Mouse (Mus musculus) layer of hippocampus, adult 2 months (tissue): Measurements from ENCODE around the gene Blnk. TPM values are rescaled to one million over a fixed set of nuclear protein-coding genes. Genes with fewer than 3 reads are reported as not detected.

Experiments used
- DNase-seq, 2 experiments: peaks; one replicate each; pipeline ENCODE4 v3.0.0; 2022; ENCODE audit warnings: low spot score in 2 of 2
- H3K27ac ChIP-seq: fragments of 200-600 bp; 2 replicates; pipeline ENCODE4 v1.8.1; 2022
- H3K4me3 ChIP-seq: fragments of 200-600 bp; 2 replicates; pipeline ENCODE4 v1.8.1; 2022; ENCODE audit warnings: mild to moderate bottlenecking
- CTCF ChIP-seq: fragments of 200-600 bp; conservative IDR thresholded peaks from 2 replicates; pipeline ENCODE4 v1.8.1; 2022; ENCODE audit warnings: antibody characterized with exemption, mild to moderate bottlenecking, moderate library complexity
- microRNA-seq, 2 experiments: library from miRNA; unstranded; fragments of <30 nt; microRNA quantifications; one replicate each; pipeline ENCODE4 v1.2.0; 2021
- total RNA-seq, 2 experiments: library from RNA; stranded (reverse); gene quantifications; 2 replicates each; pipeline ENCODE4 v1.2.3; 2021

Blnk gene
- total RNA-seq, 2 experiments from 2014 or later = 6.0 to 6.7 TPM

GRCm38 (mm10) chr19:40931581-40932369 lies 62.6 kb downstream of the Blnk start:
- TF ChIP-seq CTCF = no peak
- H3K4me3 ChIP-seq = no peak overlapping the region
- no peak overlapping the region for H3K27ac ChIP-seq
- DNase-seq = no peak

- no peak for DNase-seq
- Histone ChIP-seq H3K27ac (peak overlapping the region; percentile 96), H3K4me3 (peak overlapping the region; percentile 95)
- TF ChIP-seq CTCF = no peak
Observed at GRCm38 (mm10) chr19:40895393-40895703, 99.0 kb downstream of the Blnk start.

GRCm38 (mm10) chr19:40894519-40895392 lies 99.6 kb downstream of the Blnk start, which contains the start of gene Zfp518a:
Zfp518a (plus strand) TSS chr19:40894705.
- peak within 1 kb of the TSS; percentile 95 for H3K4me3 ChIP-seq
- TF ChIP-seq CTCF = no peak
- DNase-seq = peak; percentile 66 to 83
- H3K27ac ChIP-seq = peak within 1 kb of the TSS; percentile 96

DNA sequence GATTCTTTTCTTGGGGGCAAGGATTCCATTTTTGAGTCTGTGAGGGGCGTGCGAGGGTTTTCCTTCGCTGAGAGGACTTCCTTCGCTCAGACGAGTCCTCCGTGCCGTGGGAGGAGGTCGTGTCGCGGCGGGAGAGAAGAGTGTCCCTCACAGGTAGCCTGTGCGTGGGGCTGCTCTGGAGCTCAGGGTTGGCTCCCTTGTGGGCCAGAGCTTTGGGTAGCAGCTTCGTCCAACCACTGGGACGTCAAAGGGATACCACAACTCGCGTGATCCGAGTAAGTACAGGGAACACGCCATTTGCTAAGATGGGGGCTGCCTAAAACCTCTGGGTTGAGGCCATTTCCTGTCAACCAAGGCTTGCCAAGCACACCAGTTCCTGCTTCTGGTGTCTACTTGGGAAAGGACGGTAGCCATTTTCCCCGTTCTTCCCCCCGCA lies 100.2 kb downstream of the Blnk start:
- DNase-seq = peak in 1 of 2 experiments; percentile 10
- no peak for TF ChIP-seq CTCF
- peak overlapping the region; percentile 95 for H3K4me3 ChIP-seq
- peak overlapping the region; percentile 96 for H3K27ac ChIP-seq

DNA sequence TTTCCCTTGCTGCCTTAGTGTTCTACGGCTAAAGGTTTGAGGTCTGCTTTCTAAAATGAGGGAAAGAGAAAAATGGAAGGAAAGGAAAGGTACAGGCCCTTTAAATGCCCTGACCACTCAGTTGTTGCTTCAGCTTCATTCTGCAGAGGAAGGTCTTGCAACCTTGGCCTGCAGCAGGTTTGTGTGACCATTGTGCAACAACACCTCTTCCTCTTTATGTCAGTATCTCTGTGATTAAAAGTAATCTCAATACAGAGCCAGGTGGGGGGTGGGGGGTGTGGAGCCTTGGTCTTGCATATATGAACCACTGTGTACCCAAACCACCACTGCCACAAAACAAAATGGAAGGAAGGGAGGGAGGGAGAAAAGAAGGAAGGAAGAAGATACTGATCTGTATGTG lies 105.4 kb downstream of the Blnk start:
- Histone ChIP-seq H3K27ac (no peak overlapping the region), H3K4me3 (no peak overlapping the region)
- no peak for DNase-seq
- no peak for TF ChIP-seq CTCF

GRCm38 (mm10) chr19:40881700-40882099 lies 112.6 kb downstream of the Blnk start:
- Histone ChIP-seq H3K27ac (no peak overlapping the region), H3K4me3 (no peak overlapping the region)
- DNase-seq = no peak
- no peak for TF ChIP-seq CTCF

Small RNA genes lying within 50 kb of the gene (microRNA-seq; reads per million reads assigned to microRNA genes)
- 0.18 to 0.32 reads per million in 2 experiments for gene Mir8092

Other genes starting within 250 kb of the Blnk start
- under 1 TPM; 0.32 to 0.72 TPM for gene Cc2d2b, start 245.8 kb downstream of the Blnk start, total RNA-seq
- gene Ccnj, start 163.3 kb downstream of the Blnk start, total RNA-seq = 1 to 10 TPM; 7.7 to 8.9 TPM
- 1 to 10 TPM; 8.1 to 8.6 TPM for gene Zfp518a, start 99.8 kb downstream of the Blnk start, total RNA-seq
- gene Dntt, start 34.7 kb upstream of the Blnk start, total RNA-seq = not detected
- 10 to 100 TPM in 1 of 2 experiments, 1 to 10 TPM in 1; 8.8 to 10.8 TPM for gene Opalin, start 82.6 kb upstream of the Blnk start, total RNA-seq
- gene Tll2, start 212.3 kb upstream of the Blnk start, total RNA-seq = under 1 TPM; 0.61 to 0.69 TPM